Mouse (Mus musculus) ovary, postnatal 36 days (tissue): ENCODE data around the gene Cbarp.
A peak's percentile ranks its signal among the peaks of the same experiment; 100 is the strongest.

Source experiments
- DNase-seq: peaks from one replicate; pipeline ENCODE4 v3.0.0; 2022; ENCODE audit warnings: low spot score, mixed read lengths

The Cbarp gene

DNA sequence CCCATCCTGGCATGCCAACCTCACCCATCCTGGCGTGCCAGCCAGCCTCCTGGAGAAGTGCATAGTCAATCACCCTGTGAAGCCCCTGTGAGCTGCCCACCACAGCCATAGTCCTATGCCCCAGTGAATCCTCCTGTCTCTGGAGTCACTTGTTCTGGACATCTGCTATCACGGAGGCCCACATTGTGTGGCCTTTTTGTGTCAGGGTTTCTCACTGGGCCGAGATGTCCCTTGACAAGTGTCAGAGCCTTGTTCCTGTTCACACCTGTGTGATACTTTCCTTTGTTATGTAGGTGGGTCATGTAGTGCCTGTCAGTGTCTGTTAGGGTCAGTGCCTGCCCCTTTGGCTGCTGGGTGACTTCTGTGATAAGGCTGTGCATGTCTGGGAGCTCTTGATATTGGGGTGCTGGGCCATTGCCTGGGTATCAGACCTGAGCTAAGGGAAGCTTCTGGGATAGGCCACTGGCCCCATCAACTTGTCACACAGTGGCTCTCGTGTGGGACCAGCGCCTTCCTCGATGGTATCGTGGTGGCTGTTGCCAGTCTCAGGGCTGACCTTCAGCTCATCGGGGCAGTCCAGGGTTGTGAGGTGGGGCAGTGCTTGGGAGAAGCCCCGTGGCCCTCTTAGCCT, 16.6 kb downstream of the Cbarp start:
- DNase-seq, result no peak

DNA sequence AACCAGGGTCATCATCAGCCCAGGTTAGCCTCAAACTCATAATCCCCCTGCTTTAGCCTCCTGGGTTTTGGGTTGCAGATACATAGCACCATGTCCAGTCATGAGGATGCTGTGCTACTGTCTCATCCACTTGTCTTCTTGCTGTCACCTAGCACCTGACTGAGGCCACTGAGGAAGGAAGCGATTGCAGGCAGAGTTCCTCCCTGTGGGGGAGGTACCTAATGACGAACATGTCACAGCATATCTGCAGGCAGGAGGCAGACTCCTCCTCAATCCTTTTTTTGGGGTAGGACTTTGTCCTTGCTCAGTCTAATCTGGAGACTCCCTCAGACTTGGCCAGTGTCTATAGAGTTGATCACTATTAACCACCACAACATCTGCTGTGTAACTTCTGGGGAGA, 19.0 kb downstream of the Cbarp start:
- DNase-seq, result no peak

DNA sequence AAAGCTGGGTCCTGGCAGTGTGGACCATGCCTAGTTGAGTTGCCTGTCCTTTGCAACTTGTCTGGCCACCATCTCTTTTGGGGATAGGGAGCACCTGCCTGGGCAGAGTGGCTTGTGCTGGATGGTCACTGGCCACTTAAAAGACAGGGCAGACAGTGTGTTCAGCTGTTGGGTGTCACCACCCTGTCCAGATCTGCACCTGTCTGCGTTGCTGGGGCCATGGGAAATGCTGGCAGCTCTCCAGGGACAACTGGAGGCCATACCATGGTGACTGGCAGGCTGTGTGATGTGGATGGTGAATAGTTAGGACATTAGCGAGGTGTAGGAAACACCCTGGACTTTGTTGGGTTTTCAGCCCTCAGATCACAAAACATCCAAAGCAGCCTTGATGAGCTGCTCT, 20.5 kb downstream of the Cbarp start:
- no peak for DNase-seq

DNA sequence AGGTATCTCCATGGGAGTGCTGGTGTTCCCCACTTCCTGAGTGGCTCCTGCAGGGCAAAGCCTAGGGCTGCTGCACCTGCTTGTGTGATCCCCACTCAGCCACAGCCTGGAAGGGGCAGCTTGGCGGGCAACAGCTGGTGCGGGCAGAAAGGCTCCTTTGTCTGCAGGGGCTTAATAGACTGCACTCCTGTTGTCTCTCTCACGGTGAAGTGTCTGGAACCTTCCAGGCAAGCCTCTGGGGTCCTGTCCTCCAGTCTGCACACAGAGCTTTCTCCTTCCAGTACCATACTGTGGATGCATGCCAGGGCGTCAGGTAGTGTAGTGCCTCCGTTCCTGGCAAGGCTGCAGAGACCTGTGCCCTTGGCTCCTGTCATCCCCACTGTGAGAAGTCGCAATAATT, 22.1 kb downstream of the Cbarp start:
- no peak for DNase-seq

DNA sequence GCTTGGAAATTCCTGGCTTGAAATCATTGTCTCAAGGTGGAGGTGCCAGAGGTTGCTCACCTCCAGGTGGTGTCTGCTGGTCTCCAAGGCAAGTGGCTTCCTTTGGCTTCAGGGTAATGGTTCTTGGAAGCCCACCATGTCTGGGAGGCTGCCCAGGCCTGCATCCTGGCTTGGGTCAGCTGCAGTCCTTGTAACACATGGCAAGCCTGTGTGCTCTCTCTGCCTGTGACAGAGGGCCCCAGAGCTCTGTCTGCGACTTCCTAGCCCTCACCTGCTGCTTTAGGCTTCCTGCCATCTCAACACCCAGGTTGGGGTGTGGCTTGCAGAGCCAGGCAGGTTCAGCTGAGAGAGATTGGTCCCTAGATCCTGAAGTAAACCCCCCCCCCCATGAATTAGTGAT, 22.9 kb downstream of the Cbarp start:
- no peak for DNase-seq

DNA sequence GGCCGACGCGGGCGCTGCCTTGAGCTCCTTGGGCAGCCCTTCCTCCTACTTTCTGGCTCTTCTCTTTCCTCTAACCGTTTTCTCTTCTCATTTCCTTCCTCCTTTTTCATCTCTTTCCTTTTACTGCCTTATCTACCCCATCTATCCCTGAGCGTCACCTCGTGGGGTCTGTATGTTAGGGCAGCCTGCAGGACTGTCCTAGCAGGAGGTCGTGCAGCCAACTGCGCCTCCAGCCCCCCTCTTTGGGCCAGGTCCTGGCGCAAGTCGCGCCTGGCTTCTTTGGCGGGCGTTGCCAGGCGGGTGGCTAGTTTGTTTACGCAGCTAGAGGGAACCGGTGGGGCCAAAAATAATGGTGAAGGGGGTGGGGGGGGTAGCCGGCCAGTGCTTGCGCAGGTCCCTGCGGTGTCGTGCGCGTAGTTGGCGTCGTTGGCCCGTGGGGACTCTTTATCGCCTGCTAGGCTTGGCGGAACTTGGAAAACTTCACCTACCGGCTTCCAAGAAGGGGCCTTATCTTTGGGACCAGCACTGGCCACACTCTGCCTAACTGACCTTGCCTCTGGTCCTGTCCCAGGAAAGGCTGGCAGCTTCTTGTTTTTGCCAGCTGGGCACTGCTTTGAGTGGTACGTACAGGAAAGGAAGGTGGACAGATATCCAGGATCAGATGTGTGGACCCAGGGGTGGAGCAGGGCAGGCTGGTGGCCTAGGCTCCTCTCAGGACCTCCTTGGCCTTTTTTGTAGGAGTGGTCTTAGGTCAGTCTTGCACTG, 23.5 kb downstream of the Cbarp start:
- peak; percentile 56 for DNase-seq

DNA sequence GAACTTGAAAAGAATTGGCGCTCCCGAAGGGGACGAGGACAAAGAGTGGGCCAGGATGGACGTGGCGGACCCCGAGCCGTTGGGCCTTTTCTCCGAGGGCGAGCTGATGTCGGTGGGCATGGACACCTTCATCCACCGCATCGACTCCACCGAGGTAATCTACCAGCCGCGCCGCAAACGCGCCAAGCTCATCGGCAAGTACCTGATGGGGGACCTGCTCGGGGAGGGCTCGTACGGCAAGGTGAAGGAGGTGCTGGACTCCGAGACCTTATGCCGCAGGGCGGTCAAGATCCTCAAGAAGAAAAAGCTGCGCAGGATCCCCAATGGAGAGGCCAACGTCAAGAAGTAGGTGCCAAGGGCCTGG, 24.1 kb downstream of the Cbarp start:
- no peak for DNase-seq

DNA sequence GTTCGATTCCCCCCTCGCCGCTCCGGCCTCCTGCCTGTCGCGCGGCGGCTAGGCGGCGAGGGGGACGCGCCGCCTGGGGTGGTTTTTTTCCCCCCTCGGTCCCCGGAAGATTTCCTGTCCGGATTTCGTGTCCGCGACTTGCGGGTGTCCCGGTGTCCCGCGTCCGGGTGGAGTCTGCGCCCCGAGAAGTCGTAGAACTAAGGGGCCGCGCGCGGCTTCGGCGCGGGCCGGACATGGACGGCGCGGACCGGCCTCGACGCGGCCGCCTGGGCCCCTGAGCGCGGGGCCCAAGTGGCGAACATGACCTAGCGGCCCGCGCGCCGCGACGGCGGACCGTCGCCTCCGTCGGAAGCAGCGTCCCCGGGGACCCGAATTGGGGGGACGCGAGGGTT, 24.7 kb downstream of the Cbarp start:
- DNase-seq, result no peak

DNA sequence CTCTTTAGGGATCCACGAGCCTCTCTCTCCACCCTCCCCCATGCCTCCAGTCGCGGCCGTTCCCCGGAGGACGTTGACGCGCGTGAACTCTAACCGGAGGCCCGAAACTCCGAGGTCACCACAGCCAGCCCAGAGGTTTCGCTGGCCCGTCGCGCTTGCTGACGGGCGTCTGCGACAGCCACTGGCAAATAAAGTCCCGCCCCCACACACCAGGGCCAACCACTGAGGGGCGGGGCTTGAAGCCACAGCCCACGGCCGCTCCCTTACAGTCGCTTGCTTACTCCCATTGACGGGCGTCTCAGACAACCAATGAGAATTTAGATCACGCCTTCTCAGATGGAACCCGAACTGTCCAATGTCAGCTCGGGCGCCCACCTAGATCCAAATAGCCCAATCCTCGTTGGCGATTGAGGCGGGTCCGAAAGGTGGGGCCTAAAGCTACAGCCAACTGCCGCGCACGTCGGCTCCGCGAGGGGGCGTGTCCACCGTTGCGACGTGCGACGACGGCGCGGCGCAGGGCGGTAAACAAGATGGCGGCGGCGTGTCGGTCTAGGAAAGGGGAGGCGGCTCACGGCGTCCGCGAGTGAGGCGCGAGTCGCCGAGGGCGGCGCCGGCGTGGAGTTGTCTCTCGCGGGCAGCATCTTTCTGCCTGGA, 25.2 kb downstream of the Cbarp start, which contains the start of gene Stk11:
Gene Stk11 (plus strand): TSS at position 514 of the 654 bp plus-strand sequence.
- DNase-seq, result peak; percentile 96

DNA sequence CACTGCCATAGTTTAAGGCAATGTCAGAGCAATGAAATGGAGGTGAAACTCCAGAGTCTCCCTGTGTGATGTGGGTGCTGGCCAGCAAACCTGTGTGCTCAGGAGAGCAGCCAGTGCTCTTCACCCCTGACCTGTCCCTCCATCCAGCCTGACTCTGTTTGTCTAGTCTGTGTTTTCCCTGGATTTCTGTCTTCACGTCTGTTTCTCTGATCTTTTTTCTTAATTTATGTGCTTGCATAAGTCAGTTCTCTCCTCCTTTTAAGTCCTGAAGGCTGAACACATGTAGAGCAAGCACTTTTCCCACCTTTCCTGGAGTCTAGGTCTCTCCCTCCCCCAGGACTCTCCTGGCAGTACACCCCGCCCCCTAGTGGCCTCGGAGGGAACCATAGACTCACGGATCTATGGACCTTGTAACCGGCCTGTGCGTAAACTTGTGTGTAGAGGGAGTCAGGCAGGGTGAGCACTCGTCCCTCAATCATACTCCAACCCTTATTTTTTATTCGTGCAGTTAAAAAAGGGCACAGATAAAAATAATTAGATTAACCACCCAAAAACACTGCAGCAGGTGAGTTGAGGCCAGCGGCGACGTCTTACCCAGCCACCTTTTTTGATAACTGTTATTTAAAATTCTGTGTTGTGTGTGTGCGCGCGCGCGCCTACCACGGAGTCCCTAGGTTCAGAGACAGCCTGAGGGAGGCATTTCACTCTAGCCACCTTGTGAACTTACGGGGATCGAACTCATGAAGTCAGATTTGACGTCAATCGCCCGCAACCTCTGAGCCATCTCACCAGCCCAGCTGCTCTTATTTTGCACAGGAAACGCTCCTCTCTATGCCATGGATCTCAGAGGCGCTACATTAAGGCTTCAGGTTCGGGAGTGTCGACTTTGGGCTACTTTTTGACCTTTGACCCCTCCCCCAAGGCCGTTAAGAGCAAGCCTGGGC, 26.0 kb downstream of the Cbarp start:
- DNase-seq, result peak; percentile 90

DNA sequence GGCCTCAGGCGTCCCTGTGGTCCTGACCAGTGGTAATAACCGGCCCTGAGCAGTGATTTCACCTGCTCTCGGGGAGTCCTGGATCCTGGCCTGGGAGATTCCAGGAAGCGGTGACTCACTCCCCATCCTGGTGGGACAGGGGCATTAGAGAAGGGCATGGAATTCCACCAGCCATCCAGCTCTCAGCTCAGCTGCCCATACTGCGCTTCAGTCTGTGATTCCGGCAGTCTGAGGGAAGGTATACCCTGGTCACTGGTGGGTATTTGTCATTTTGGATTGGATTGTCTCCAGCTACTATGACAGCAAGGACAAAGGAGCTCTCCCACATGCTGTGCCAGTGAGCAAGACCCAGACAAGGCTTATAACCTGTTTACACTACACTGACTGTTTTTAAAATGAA, 33.0 kb downstream of the Cbarp start:
- no peak for DNase-seq

DNA sequence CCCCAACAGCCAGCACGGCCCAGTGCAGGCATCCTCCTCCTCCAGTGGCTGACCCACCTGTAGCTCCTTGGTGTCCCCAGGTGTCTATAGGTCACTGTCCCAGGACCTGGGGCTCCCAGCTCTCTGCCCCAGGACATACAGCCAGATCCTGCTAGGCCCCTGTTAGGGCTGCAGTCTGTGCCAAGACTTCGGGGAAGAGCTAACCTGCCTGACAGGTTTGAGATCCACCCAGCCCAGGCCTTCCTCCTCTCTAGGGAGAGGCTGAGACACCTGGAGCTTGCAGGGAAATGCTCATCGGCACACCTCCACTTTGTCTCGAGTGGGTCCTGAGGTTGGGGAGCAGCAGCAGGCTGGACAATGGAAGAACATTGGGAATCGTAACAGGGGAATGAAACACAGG, 34.7 kb downstream of the Cbarp start:
- DNase-seq, result no peak

DNA sequence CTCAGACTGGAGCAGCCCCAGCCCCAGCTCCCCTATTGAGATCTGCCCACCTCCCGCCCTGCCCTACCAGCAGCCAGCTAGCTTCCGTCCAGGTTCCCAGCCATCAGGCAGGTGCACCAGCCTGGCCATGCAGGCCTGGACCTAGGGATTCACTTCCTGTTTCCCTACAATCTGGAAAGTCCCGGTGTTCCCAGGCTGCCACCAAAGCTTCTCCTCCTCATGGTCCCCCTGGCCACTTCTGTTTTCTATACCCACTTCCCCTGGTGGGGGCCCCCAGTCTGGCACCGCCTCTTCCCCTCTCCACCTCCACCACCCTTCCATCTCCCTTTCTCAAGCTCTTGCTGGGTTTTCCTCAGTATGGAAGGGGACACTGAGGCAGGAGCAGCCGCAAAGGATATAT, 35.2 kb downstream of the Cbarp start, which contains the start of gene Sbno2:
Gene Sbno2 (minus strand): TSS at position 112 of the 400 bp plus-strand sequence.
- no peak for DNase-seq

DNA sequence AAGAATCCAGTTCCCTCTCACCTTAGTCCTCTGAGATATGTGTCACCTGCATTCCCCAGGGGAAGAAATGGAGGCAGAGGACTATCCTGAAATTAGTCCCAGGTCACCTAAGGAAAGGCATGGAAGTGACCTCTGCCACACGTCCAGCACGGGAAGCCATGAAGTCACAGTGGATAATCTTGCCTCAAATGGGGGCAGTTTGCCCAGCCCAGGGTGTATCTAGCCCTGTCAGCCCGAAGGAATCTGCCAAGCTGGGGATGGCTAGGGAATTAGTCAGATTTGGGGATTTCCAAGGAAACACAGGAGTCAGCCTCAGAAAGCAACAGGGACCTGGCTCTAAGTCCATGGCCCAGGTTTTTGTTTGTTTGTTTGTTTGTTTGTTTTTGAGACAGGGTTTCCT, 36.5 kb downstream of the Cbarp start:
- no peak for DNase-seq

DNA sequence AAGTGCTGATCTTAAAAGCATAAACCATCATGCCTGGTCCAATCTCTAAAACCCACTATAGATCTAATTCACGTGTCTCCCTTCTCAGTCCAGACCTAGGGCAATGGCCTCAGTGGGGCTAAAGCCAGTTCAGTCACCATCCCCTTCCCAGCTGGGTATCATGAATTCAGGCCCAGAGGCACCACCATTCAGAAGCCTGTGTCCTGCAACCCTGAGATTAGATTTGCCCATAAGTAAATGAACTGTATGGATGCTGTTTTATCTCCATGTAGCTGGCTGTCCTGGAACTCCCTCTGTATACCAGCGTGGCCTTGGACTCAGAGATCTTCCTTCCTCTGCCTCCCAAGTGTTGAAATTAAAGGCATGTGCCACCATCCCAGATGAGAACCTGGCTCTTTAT, 37.6 kb downstream of the Cbarp start:
- no peak for DNase-seq

DNA sequence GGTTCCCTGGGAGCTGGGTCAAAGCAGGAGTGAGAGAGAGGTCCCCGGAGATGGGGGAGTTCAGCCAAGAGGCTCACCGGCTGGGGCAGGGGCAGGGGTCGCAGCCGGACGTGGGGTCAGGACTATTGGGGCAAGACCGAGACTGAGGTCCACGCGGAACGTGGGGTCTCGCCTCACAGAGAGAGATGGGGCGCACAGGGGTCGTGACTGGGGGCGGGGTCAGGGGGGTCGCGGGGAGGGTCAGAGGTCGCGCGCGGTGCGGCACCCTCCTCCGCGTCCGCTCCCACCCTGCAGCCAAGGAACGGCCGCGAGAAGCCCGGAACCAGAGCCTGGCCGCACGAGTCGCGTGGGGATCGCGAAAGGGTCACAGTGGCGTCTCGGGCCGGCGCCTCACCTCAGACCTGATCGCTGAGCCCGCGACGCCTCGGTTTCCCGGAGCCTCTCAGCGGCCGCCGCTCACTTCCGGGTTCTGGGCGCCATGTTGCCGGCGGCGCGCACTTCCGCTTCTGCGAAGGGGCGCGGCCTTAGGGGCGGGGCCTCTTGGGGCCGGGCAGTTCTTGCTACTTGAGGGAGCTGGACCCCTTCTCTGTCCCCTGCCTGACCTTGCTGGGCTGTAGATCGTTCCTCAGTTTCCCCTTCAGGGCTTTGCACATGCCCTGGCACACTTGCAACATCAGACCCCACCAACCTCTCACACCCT, 38.3 kb downstream of the Cbarp start:
- DNase-seq, result peak; percentile 86

DNA sequence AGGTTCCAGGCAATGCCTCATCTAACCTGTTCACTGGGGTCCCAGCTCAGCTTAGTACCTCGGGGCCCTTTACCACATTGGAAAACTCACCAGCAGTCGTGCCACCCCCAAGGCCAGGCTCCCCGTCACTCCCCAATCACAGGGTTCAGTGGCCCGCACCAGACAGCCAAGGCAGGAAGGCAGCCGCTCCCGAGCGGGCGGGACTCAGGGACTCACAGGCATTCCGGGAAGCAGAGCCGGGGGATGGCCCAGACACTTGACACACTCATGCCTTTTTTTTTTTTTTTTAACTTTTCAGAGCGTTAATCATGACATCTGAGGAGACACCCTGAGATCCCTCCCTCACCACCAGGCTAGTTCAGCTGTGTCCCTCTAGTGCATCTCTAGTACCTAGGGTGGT, 39.7 kb downstream of the Cbarp start:
- no peak for DNase-seq

DNA sequence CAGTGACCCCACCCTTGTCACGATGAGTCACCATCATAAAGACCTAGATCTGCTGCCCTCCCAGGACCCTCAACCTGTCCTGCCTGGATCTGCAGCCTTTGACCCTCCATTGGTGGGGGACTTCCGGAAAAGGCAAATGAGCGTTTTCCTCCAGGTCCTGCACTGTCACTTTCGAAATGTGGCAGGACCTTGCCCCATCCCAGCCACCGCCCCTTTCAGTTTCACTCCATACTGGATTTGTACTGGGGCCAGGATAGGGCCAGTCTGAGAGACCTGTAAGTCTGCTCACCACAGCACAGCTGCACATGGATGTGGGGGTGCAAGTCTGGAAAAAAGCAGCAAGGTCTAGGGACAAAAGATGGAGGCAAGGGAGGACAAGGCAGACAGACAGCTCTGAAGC, 42.0 kb downstream of the Cbarp start:
- no peak for DNase-seq

DNA sequence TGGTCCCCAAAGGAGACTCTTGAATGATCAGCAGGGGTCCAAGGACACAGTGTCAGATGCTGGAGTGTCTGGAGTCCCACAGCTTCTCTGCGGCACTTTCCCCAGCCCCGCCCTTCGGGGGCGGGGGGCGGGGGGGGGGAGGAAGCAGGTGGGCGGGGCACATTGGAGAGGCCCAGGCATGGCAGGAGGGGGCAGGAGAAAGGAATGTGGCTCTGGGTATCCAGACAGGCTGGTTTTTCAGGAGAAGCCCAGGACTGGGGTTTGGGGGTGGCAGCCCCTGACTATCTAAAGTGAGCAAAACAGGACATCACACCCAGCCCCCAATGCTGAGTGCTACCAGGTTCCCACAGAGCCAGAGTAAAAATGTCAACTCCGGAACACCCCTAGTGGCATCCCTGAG, 43.4 kb downstream of the Cbarp start:
- DNase-seq, result no peak

DNA sequence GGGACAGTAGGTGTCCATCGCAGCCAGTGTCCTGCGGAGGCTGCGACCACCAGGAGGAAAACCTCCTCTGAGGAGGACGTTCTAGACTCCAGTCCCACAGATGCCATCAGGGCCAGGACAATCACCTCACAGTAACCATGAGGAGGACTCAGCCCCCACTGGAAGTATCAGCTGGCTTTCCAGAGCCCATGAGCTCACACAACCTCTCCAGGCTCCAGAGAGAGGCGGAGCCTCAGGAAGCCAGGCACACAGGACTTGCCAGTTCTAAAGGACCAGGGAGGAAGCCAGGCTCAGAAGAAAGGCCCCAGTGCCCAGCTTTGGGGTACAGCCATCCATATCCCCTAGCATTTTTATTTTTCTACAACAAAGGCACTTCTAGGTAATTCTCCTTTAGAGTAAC, 45.1 kb downstream of the Cbarp start:
- no peak for DNase-seq

DNA sequence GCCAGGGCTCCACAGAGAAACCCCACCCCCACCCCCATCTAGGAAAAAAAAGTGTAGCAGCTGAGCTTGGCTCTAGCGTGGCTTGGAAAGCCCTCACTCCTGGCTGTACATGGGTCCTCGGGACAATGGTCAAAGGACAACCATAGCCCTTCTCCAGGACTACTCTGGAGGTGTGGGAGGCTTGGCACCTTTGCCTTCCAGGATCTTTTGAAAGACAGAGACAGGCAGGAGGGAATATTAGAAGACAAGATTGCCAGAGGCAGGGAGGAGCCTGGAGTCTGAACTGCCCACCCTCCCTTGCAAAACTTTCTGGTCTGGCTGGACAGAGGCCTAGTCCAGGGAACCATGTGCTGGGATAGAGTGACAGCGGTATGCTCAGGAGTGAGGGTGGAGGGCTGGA, 46.0 kb downstream of the Cbarp start:
- no peak for DNase-seq

DNA sequence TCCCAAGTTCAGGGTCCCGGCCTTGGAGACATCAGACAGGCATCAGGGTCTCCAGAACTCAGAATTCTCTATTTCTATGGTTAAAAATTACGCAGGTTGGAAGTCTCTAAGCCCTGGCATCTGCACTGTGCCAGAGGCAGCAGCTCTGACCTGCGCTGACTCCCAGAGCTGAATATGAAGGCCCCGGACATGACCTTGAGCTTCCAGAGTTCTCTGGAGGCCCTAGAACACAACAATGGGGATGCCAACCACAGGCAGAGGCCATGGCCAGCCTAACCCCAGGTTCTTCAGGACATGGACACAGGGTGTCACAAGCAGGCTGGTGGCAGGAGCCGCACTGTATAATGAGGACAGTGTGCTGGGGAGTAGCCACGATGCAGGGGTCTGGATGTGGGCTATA, 46.5 kb downstream of the Cbarp start:
- no peak for DNase-seq
